Mouse (Mus musculus): ENCODE results near the gene Hif3a.
A peak's percentile ranks its signal among the peaks of the same experiment; 100 is the strongest.

Hif3a gene

GRCm38 (mm10) chr7:16991681-16992450, 70.4 kb downstream of the Hif3a start:
- DNase-seq (ENCODE audit: low spot score) = peak; percentile 30

GRCm38 (mm10) chr7:16990006-16990744, 72.1 kb downstream of the Hif3a start:
- DNase-seq (ENCODE audit: low spot score) = no peak

GRCm38 (mm10) chr7:16988405-16988804, 73.8 kb downstream of the Hif3a start:
- DNase-seq (ENCODE audit: low spot score) = peak; percentile 61

- no peak for DNase-seq (ENCODE audit: low spot score)
Observed at GRCm38 (mm10) chr7:16987541-16988149, 74.6 kb downstream of the Hif3a start.

GRCm38 (mm10) chr7:16982859-16983568, 79.2 kb downstream of the Hif3a start, which contains the start of gene Gm42372:
Gm42372 (plus strand) TSS chr7:16983086.
- DNase-seq (ENCODE audit: low spot score) = no peak

Data from ovary, postnatal 10 days (tissue).